Mouse (Mus musculus) forebrain, embryonic 15.5 days (tissue): Measurements from ENCODE around the gene Zfp260. TPM values are rescaled to one million over a fixed set of nuclear protein-coding genes. Genes with fewer than 3 reads are reported as not detected.
A peak's percentile ranks its signal among the peaks of the same experiment; 100 is the strongest.

Source experiments
- ATAC-seq: fragments of 200-750 bp; cut with Nextera tagmentation; replicated peaks from 2 replicates; pipeline ENCODE4 v1.8.0; 2017; ENCODE audit warnings: mild to moderate bottlenecking, moderate TSS enrichment, moderate library complexity
- H3K27ac ChIP-seq: fragments of 300-500 bp; sonication (generic); replicated peaks from 2 replicates; pipeline ENCODE4 v1.5.1; 2015; ENCODE audit warnings: mild to moderate bottlenecking, inconsistent platforms
- H3K27me3 ChIP-seq: fragments of 300-500 bp; sonication (generic); 2 replicates; pipeline ENCODE4 v1.6.1; 2015; ENCODE audit warnings: inconsistent platforms
- H3K36me3 ChIP-seq: fragments of 300-500 bp; sonication (generic); 2 replicates; pipeline ENCODE4 v1.6.1; 2015; ENCODE audit warnings: mild to moderate bottlenecking, inconsistent platforms
- H3K4me1 ChIP-seq: fragments of 300-500 bp; sonication (generic); 2 replicates; pipeline ENCODE4 v1.6.1; 2015; ENCODE audit warnings: inconsistent platforms
- H3K4me2 ChIP-seq: fragments of 300-500 bp; sonication (generic); replicated peaks from 2 replicates; pipeline ENCODE4 v1.6.1; 2015; ENCODE audit warnings: mild to moderate bottlenecking, inconsistent platforms
- H3K4me3 ChIP-seq: fragments of 300-500 bp; sonication (generic); 2 replicates; pipeline ENCODE4 v1.5.1; 2015; ENCODE audit warnings: mild to moderate bottlenecking, inconsistent platforms
- H3K9ac ChIP-seq: fragments of 300-500 bp; sonication (generic); replicated peaks from 2 replicates; pipeline ENCODE4 v1.6.1; 2015; ENCODE audit warnings: mild to moderate bottlenecking, inconsistent platforms
- H3K9me3 ChIP-seq: fragments of 300-500 bp; sonication (generic); 2 replicates; pipeline ENCODE4 v1.6.1; 2016; ENCODE audit warnings: inconsistent platforms
- WGBS: fragments of 180-500 bp; shearing (Covaris S2); methylation state at CpG from one replicate; pipeline ENCODE4 v1.1.7; 2015; ENCODE audit warnings: mixed read lengths; 5-methylcytosine and 5-hydroxymethylcytosine counted together
- microRNA-seq: library from miRNA; unstranded; fragments of <30 nt; microRNA quantifications from one replicate; pipeline ENCODE4, GENCODE M21; 2016
- polyA plus RNA-seq: library from polyadenylated mRNA; unstranded; fragments of >200 nt; fragmentation: Nextera tagmentation; extraction: Ambion mirVana; gene quantifications from 2 replicates; pipeline ENCODE4 v1.2.1, GENCODE M21; 2015

Gene Zfp260
- polyA plus RNA-seq, 1 experiment from 2014 or later = 122 TPM

GRCm38 (mm10) chr7:30143170-30143554 lies 48.6 kb downstream of the Zfp260 start:
- peak overlapping the region; percentile 63 for H3K4me3 ChIP-seq
- H3K4me2 ChIP-seq = peak overlapping the region; percentile 66
- 19% methylated on average over 8 of the region's 8 CpGs for WGBS
- H3K27ac ChIP-seq = peak overlapping the region; percentile 85
- no peak; the same call in none of the 2 replicates for ATAC-seq
- peaks cover 2% of the 10 kb centered on the region for H3K9me3 ChIP-seq
- H3K27me3 ChIP-seq = no peaks in the 10 kb centered on the region
- H3K36me3 ChIP-seq = peaks cover 14% of the 10 kb centered on the region; the same call in 1 of the 2 replicates
- H3K4me1 ChIP-seq = peaks cover 12% of the 10 kb centered on the region; the same call in 1 of the 2 replicates
- peak overlapping the region; percentile 65 for H3K9ac ChIP-seq

- Histone ChIP-seq H3K36me3 (peaks cover 12% of the 10 kb centered on the region; the same call in 1 of the 2 replicates), H3K4me2 (peak overlapping the region; percentile 66), H3K27ac (peak overlapping the region; percentile 85), H3K9ac (peak overlapping the region; percentile 65), H3K9me3 (peaks cover 8% of the 10 kb centered on the region), H3K4me1 (peaks cover 12% of the 10 kb centered on the region; the same call in 1 of the 2 replicates), H3K4me3 (peak overlapping the region; percentile 63), H3K27me3 (no peaks in the 10 kb centered on the region)
- WGBS = 3% methylated on average over 35 of the region's 35 CpGs
- ATAC-seq = peak; percentile 97
Measured at GRCm38 (mm10) chr7:30143555-30144209, 49.1 kb downstream of the Zfp260 start.

- Histone ChIP-seq H3K4me2 (no peak overlapping the region), H3K36me3 (peaks cover 13% of the 10 kb centered on the region; the same call in 1 of the 2 replicates)
- no peak for ATAC-seq
Measured at GRCm38 (mm10) chr7:30147011-30147410, 52.4 kb downstream of the Zfp260 start.

GRCm38 (mm10) chr7:30154040-30154439 lies 59.5 kb downstream of the Zfp260 start:
- Histone ChIP-seq H3K4me3 (no peak overlapping the region), H3K27ac (no peak overlapping the region), H3K27me3 (no peaks in the 10 kb centered on the region), H3K9me3 (peaks cover 68% of the 10 kb centered on the region), H3K9ac (no peak overlapping the region), H3K4me1 (no peaks in the 10 kb centered on the region), H3K36me3 (peaks cover 59% of the 10 kb centered on the region), H3K4me2 (no peak overlapping the region)
- WGBS = 95% methylated on average over 1 of the region's 1 CpGs
- no peak for ATAC-seq

More at GRCm38 (mm10) chr7:30147011-30147410, 52.4 kb downstream of the Zfp260 start:
- H3K4me3 ChIP-seq = no peak overlapping the region
- 92% methylated on average over 5 of the region's 5 CpGs for WGBS
- H3K27me3 ChIP-seq = no peaks in the 10 kb centered on the region
- no peak overlapping the region for H3K27ac ChIP-seq
- H3K9ac ChIP-seq = no peak overlapping the region
- H3K9me3 ChIP-seq = peaks cover 32% of the 10 kb centered on the region
- H3K4me1 ChIP-seq = peaks cover 12% of the 10 kb centered on the region; the same call in 1 of the 2 replicates

- no peak overlapping the region for H3K27ac ChIP-seq
- no peaks in the 10 kb centered on the region for H3K27me3 ChIP-seq
- no peak for ATAC-seq
- 98% methylated on average over 3 of the region's 3 CpGs for WGBS
- H3K9ac ChIP-seq = no peak overlapping the region
- H3K4me2 ChIP-seq = no peak overlapping the region
- H3K4me1 ChIP-seq = no peaks in the 10 kb centered on the region
- peaks cover 69% of the 10 kb centered on the region for H3K9me3 ChIP-seq
- peaks cover 69% of the 10 kb centered on the region for H3K36me3 ChIP-seq
- H3K4me3 ChIP-seq = no peak overlapping the region
Measured at GRCm38 (mm10) chr7:30155507-30155906, 60.9 kb downstream of the Zfp260 start.

Small RNA genes lying within 50 kb of the gene (microRNA-seq; reads per million reads assigned to microRNA genes)
- gene Gm23368 = not detected

Other genes starting within 250 kb of the Zfp260 start
- gene Zfp940, start 241.1 kb upstream of the Zfp260 start, polyA plus RNA-seq = 15.0 and 16.3 TPM in 2 replicates
- gene Zfp420, start 234.8 kb upstream of the Zfp260 start, polyA plus RNA-seq = 19.0 and 19.3 TPM in 2 replicates
- 17.0 and 17.7 TPM in 2 replicates for gene Zfp27, start 188.2 kb upstream of the Zfp260 start, polyA plus RNA-seq
- 6.5 and 6.6 TPM in 2 replicates for gene Zfp383, start 186.6 kb upstream of the Zfp260 start, polyA plus RNA-seq
- gene Zfp74, start 140.7 kb upstream of the Zfp260 start, polyA plus RNA-seq = 19.7 and 25.1 TPM in 2 replicates
- gene Zfp568, start 110.8 kb upstream of the Zfp260 start, polyA plus RNA-seq = 5.0 and 5.5 TPM in 2 replicates
- 12.1 and 14.3 TPM in 2 replicates for gene Zfp14, start 43.4 kb upstream of the Zfp260 start, polyA plus RNA-seq
- 14.3 and 14.7 TPM in 2 replicates for gene Zfp82, start 21.9 kb upstream of the Zfp260 start, polyA plus RNA-seq
- 2.3 and 2.4 TPM in 2 replicates for gene Gm26920, start 4.4 kb upstream of the Zfp260 start, polyA plus RNA-seq
- 21.0 and 22.5 TPM in 2 replicates for gene Zfp566, start 4.2 kb upstream of the Zfp260 start, polyA plus RNA-seq
- gene Zfp382, start 27.2 kb downstream of the Zfp260 start, polyA plus RNA-seq = 24.9 and 25.5 TPM in 2 replicates
- 16.1 and 18.4 TPM in 2 replicates for gene Zfp146, start 75.0 kb downstream of the Zfp260 start, polyA plus RNA-seq
- gene Cox7a1, start 89.4 kb downstream of the Zfp260 start, polyA plus RNA-seq = 3.3 and 4.2 TPM in 2 replicates
- gene Capns1, start 104.0 kb downstream of the Zfp260 start, polyA plus RNA-seq = 62.5 and 67.8 TPM in 2 replicates
- gene Polr2i, start 137.2 kb downstream of the Zfp260 start, polyA plus RNA-seq = 173 and 193 TPM in 2 replicates
- 352 and 364 TPM in 2 replicates for gene Tbcb, start 137.5 kb downstream of the Zfp260 start, polyA plus RNA-seq
- not detected in 2 replicates for gene Ovol3, start 140.9 kb downstream of the Zfp260 start, polyA plus RNA-seq
- 0.66 and 1.1 TPM in 2 replicates for gene Thap8, start 185.3 kb downstream of the Zfp260 start, polyA plus RNA-seq
- 7.3 and 8.8 TPM in 2 replicates for gene Wdr62, start 185.6 kb downstream of the Zfp260 start, polyA plus RNA-seq
- gene Clip3, start 197.0 kb downstream of the Zfp260 start, polyA plus RNA-seq = 117 and 120 TPM in 2 replicates
- 99.6 and 102 TPM in 2 replicates for gene Alkbh6, start 213.9 kb downstream of the Zfp260 start, polyA plus RNA-seq
- gene Syne4, start 220.0 kb downstream of the Zfp260 start, polyA plus RNA-seq = 7.3 and 9.0 TPM in 2 replicates
- gene E130208F15Rik, start 227.0 kb downstream of the Zfp260 start, polyA plus RNA-seq = not detected in 2 replicates
- 22.1 and 22.5 TPM in 2 replicates for gene Sdhaf1, start 229.1 kb downstream of the Zfp260 start, polyA plus RNA-seq